Mouse (Mus musculus): Measurements from ENCODE around the gene Ccdc142. TPM values are rescaled to one million over a fixed set of nuclear protein-coding genes. Genes with fewer than 3 reads are reported as not detected.

Gene Ccdc142
- total and polyA plus RNA-seq, 2 experiments = 3.0 to 5.4 TPM

GRCm38 (mm10) chr6:83119734-83120051, 18.3 kb downstream of the Ccdc142 start:
- Histone ChIP-seq H3K36me3 (ENCODE audit: control insufficient read depth, insufficient read depth, low read length) (no peaks in the 10 kb centered on the region; the same call in 1 of the 2 replicates), H3K4me1 (ENCODE audit: control insufficient read depth, insufficient read depth, low read length) (peaks cover 14% of the 10 kb centered on the region), H3K4me3 (ENCODE audit: insufficient read depth, low read depth, low read length) (no peak overlapping the region), H3K27me3 (ENCODE audit: control insufficient read depth, insufficient read depth, low read length) (no peaks in the 10 kb centered on the region), H3K27ac (replicated peaks; ENCODE audit: insufficient read depth, low read depth, low read length) (no peak overlapping the region), H3K79me2 (ENCODE audit: control insufficient read depth, insufficient read depth, low read length) (peaks cover 4% of the 10 kb centered on the region; the same call in 1 of the 2 replicates), H3K9ac (ENCODE audit: low read depth, low read length) (no peak overlapping the region)
- no peak for DNase-seq (ENCODE audit: extremely low read depth, low read depth, low spot score)
- WGBS = 23% methylated on average over 7 of the region's 7 CpGs
- TF ChIP-seq POLR2A (IDR thresholded peaks at IDR 0.05; ENCODE audit: extremely low read depth, insufficient read depth, low read length) = no peak
- no peak for TF ChIP-seq CTCF (IDR thresholded peaks at IDR 0.05; ENCODE audit: low read depth, low read length)

GRCm38 (mm10) chr6:83120930-83121862, 19.8 kb downstream of the Ccdc142 start, which contains the start of gene Wbp1:
TSS of gene Wbp1 (minus strand) at chr6:83121559.
- Histone ChIP-seq H3K27me3 (ENCODE audit: control insufficient read depth, insufficient read depth, low read length) (no peaks in the 10 kb centered on the region), H3K4me1 (ENCODE audit: control insufficient read depth, insufficient read depth, low read length) (peaks cover 18% of the 10 kb centered on the region), H3K27ac (replicated peaks; ENCODE audit: insufficient read depth, low read depth, low read length) (peak within 1 kb of the TSS; percentile 62), H3K9ac (ENCODE audit: low read depth, low read length) (peak within 1 kb of the TSS; percentile 82), H3K36me3 (ENCODE audit: control insufficient read depth, insufficient read depth, low read length) (no peaks in the 10 kb centered on the region; the same call in 1 of the 2 replicates), H3K4me3 (ENCODE audit: insufficient read depth, low read depth, low read length) (peak within 1 kb of the TSS; percentile 75), H3K79me2 (ENCODE audit: control insufficient read depth, insufficient read depth, low read length) (no peaks in the 10 kb centered on the region)
- under 1% methylated on average over 38 of the region's 38 CpGs for WGBS
- TF ChIP-seq POLR2A (IDR thresholded peaks at IDR 0.05; ENCODE audit: extremely low read depth, insufficient read depth, low read length) (peak; percentile 71), CTCF (IDR thresholded peaks at IDR 0.05; ENCODE audit: low read depth, low read length) (no peak)
- DNase-seq (ENCODE audit: extremely low read depth, low read depth, low spot score) = peak; percentile 99

GRCm38 (mm10) chr6:83121863-83122710, 20.7 kb downstream of the Ccdc142 start:
- WGBS = 17% methylated on average over 52 of the region's 52 CpGs

GRCm38 (mm10) chr6:83122961-83123360, 21.6 kb downstream of the Ccdc142 start:
- whole genome bisulfite sequencing = 94% methylated on average over 5 of the region's 5 CpGs
- Histone ChIP-seq H3K9ac (ENCODE audit: low read depth, low read length) (no peak overlapping the region), H3K4me1 (ENCODE audit: control insufficient read depth, insufficient read depth, low read length) (peaks cover 14% of the 10 kb centered on the region)

More at GRCm38 (mm10) chr6:83121863-83122710, 20.7 kb downstream of the Ccdc142 start:
- H3K27me3 ChIP-seq (ENCODE audit: control insufficient read depth, insufficient read depth, low read length) = no peaks in the 10 kb centered on the region
- peak overlapping the region; percentile 58 for H3K4me3 ChIP-seq (ENCODE audit: insufficient read depth, low read depth, low read length)
- peaks cover 14% of the 10 kb centered on the region for H3K4me1 ChIP-seq (ENCODE audit: control insufficient read depth, insufficient read depth, low read length)
- H3K79me2 ChIP-seq (ENCODE audit: control insufficient read depth, insufficient read depth, low read length) = no peaks in the 10 kb centered on the region
- H3K36me3 ChIP-seq (ENCODE audit: control insufficient read depth, insufficient read depth, low read length) = no peaks in the 10 kb centered on the region; the same call in 1 of the 2 replicates
- peak overlapping the region; percentile 43 for H3K27ac ChIP-seq (replicated peaks; ENCODE audit: insufficient read depth, low read depth, low read length)
- DNase-seq (ENCODE audit: extremely low read depth, low read depth, low spot score) = no peak
- peak overlapping the region; percentile 73 for H3K9ac ChIP-seq (ENCODE audit: low read depth, low read length)
- TF ChIP-seq POLR2A (IDR thresholded peaks at IDR 0.05; ENCODE audit: extremely low read depth, insufficient read depth, low read length) (no peak), CTCF (IDR thresholded peaks at IDR 0.05; ENCODE audit: low read depth, low read length) (no peak)

GRCm38 (mm10) chr6:83124851-83125312, 23.5 kb downstream of the Ccdc142 start:
- H3K27ac ChIP-seq (replicated peaks; ENCODE audit: insufficient read depth, low read depth, low read length) = peak overlapping the region; percentile 66
- peak; percentile 92 for DNase-seq (ENCODE audit: extremely low read depth, low read depth, low spot score)
- no peaks in the 10 kb centered on the region for H3K79me2 ChIP-seq (ENCODE audit: control insufficient read depth, insufficient read depth, low read length)
- WGBS = under 1% methylated on average over 30 of the region's 30 CpGs
- H3K27me3 ChIP-seq (ENCODE audit: control insufficient read depth, insufficient read depth, low read length) = no peaks in the 10 kb centered on the region
- peak overlapping the region; percentile 97 for H3K4me3 ChIP-seq (ENCODE audit: insufficient read depth, low read depth, low read length)
- TF ChIP-seq CTCF (IDR thresholded peaks at IDR 0.05; ENCODE audit: low read depth, low read length) = no peak
- peak; percentile 59; the same call in 1 of the 2 replicates for TF ChIP-seq POLR2A (IDR thresholded peaks at IDR 0.05; ENCODE audit: extremely low read depth, insufficient read depth, low read length)
- peak overlapping the region; percentile 96 for H3K9ac ChIP-seq (ENCODE audit: low read depth, low read length)
- no peaks in the 10 kb centered on the region; the same call in 1 of the 2 replicates for H3K36me3 ChIP-seq (ENCODE audit: control insufficient read depth, insufficient read depth, low read length)
- peaks cover 11% of the 10 kb centered on the region for H3K4me1 ChIP-seq (ENCODE audit: control insufficient read depth, insufficient read depth, low read length)

More at GRCm38 (mm10) chr6:83122961-83123360, 21.6 kb downstream of the Ccdc142 start:
- H3K27ac ChIP-seq (replicated peaks; ENCODE audit: insufficient read depth, low read depth, low read length) = no peak overlapping the region
- TF ChIP-seq POLR2A (IDR thresholded peaks at IDR 0.05; ENCODE audit: extremely low read depth, insufficient read depth, low read length) (no peak), CTCF (IDR thresholded peaks at IDR 0.05; ENCODE audit: low read depth, low read length) (no peak)
- no peaks in the 10 kb centered on the region; the same call in 1 of the 2 replicates for H3K36me3 ChIP-seq (ENCODE audit: control insufficient read depth, insufficient read depth, low read length)
- H3K4me3 ChIP-seq (ENCODE audit: insufficient read depth, low read depth, low read length) = no peak overlapping the region
- DNase-seq (ENCODE audit: extremely low read depth, low read depth, low spot score) = no peak
- H3K79me2 ChIP-seq (ENCODE audit: control insufficient read depth, insufficient read depth, low read length) = no peaks in the 10 kb centered on the region
- no peaks in the 10 kb centered on the region for H3K27me3 ChIP-seq (ENCODE audit: control insufficient read depth, insufficient read depth, low read length)
